Mouse (Mus musculus) left cerebral cortex, postnatal 4 days (tissue): ENCODE results near the gene Adcy5. TPM values are rescaled to one million over a fixed set of nuclear protein-coding genes. Genes with fewer than 3 reads are reported as not detected.

ENCODE experiments used
- DNase-seq: peaks from one replicate; pipeline ENCODE4 v3.0.0-alpha.2; 2022
- intact Hi-C: fragments of 180-260 bp; cut with DNase I; formaldehyde crosslinking; loops from one replicate; pipeline ENCODE4 v1.15.1; 2025
- total RNA-seq, 2 experiments: library from RNA; stranded (reverse); gene quantifications; 2 replicates each; pipeline ENCODE4 v1.2.3; 2021

Gene Adcy5
- total RNA-seq, 2 experiments from 2014 or later, result 82.1 to 83.3 TPM

GRCm38 (mm10) chr16:35308486-35309143, 153.9 kb downstream of the Adcy5 start:
- no peak for DNase-seq
- intact Hi-C loops, result no loop called here

- intact Hi-C loops, result no loop called here
- DNase-seq, result no peak
These were observed 155.0 kb downstream of the Adcy5 start for GRCm38 (mm10) chr16:35309634-35310033.

- intact Hi-C loops, result no loop called here
- DNase-seq, result no peak
These were observed 156.0 kb downstream of the Adcy5 start for GRCm38 (mm10) chr16:35310551-35311110.

GRCm38 (mm10) chr16:35311586-35311985, 156.9 kb downstream of the Adcy5 start:
- no peak for DNase-seq
- intact Hi-C loops, result no loop called here

- no peak for DNase-seq
- intact Hi-C loops, result loop anchor here (5.0 kb wide), 1 partner anchor 502 kb away; no protein-coding TSS in a partner anchor
These were observed 160.8 kb downstream of the Adcy5 start for GRCm38 (mm10) chr16:35315496-35315895.

- no peak for DNase-seq
- intact Hi-C loops, result loop anchor here (5.0 kb wide), 1 partner anchor 500 kb away; no protein-coding TSS in a partner anchor
These were observed 162.2 kb downstream of the Adcy5 start for GRCm38 (mm10) chr16:35316856-35317264.

- no peak for DNase-seq
- intact Hi-C loops, result loop anchor here (5.0 kb wide), 1 partner anchor 500 kb away; no protein-coding TSS in a partner anchor
These were observed 162.8 kb downstream of the Adcy5 start for GRCm38 (mm10) chr16:35317460-35317859.

GRCm38 (mm10) chr16:35318397-35318796, 163.7 kb downstream of the Adcy5 start:
- intact Hi-C loops, result loop anchor here (5.0 kb wide), 1 partner anchor 499 kb away; no protein-coding TSS in a partner anchor
- no peak for DNase-seq

GRCm38 (mm10) chr16:35319335-35319734, 164.7 kb downstream of the Adcy5 start:
- intact Hi-C loops, result loop anchor here (5.0 kb wide), 1 partner anchor 498 kb away; no protein-coding TSS in a partner anchor
- no peak for DNase-seq

GRCm38 (mm10) chr16:35319773-35320172, 165.1 kb downstream of the Adcy5 start:
- no peak for DNase-seq
- intact Hi-C loops, result loop anchor here (5.0 kb wide), 1 partner anchor 498 kb away; no protein-coding TSS in a partner anchor

- DNase-seq, result no peak
- intact Hi-C loops, result no loop called here
These were observed 175.8 kb downstream of the Adcy5 start for GRCm38 (mm10) chr16:35330451-35330850.

Other genes starting within 250 kb of the Adcy5 start
- gene Hacd2, start 132.4 kb upstream of the Adcy5 start, total RNA-seq, result 10 to 100 TPM; 19.9 to 23.3 TPM
- gene Sec22a, start 209.0 kb downstream of the Adcy5 start, total RNA-seq, result 10 to 100 TPM; 23.3 to 23.5 TPM